Mouse (Mus musculus) neural tube, embryonic 14.5 days (tissue): ENCODE measurements around the gene Celf2. TPM values are rescaled to one million over a fixed set of nuclear protein-coding genes. Genes with fewer than 3 reads are reported as not detected.

Experiments used
- ATAC-seq: fragments of 200-750 bp; cut with Nextera tagmentation; 2 replicates; pipeline ENCODE4 v1.8.0; 2017; ENCODE audit warnings: low read depth, mild to moderate bottlenecking, moderate TSS enrichment, moderate library complexity
- H3K27ac ChIP-seq: fragments of 300-500 bp; sonication (generic); 2 replicates; pipeline ENCODE4 v1.5.1; 2014; ENCODE audit warnings: low read depth, mild to moderate bottlenecking, control low read depth, low read length, moderate library complexity, mixed read lengths
- H3K27me3 ChIP-seq: fragments of 300-500 bp; sonication (generic); 2 replicates; pipeline ENCODE4 v1.6.1; 2014; ENCODE audit warnings: low read length; ENCODE audit not compliant: control insufficient read depth, insufficient read depth
- H3K36me3 ChIP-seq: fragments of 300-500 bp; sonication (generic); 2 replicates; pipeline ENCODE4 v1.6.1; 2014; ENCODE audit warnings: low read length, mixed read lengths; ENCODE audit not compliant: control insufficient read depth, insufficient read depth
- H3K4me1 ChIP-seq: fragments of 300-500 bp; sonication (generic); 2 replicates; pipeline ENCODE4 v1.6.1; 2014; ENCODE audit warnings: low read length; ENCODE audit not compliant: control insufficient read depth, insufficient read depth
- H3K4me2 ChIP-seq: fragments of 300-500 bp; sonication (generic); 2 replicates; pipeline ENCODE4 v1.6.1; 2014; ENCODE audit warnings: mild to moderate bottlenecking, low read depth, low read length, control low read depth
- H3K4me3 ChIP-seq: fragments of 300-500 bp; sonication (generic); 2 replicates; pipeline ENCODE4 v1.5.1; 2014; ENCODE audit warnings: low read depth, low read length, control low read depth, mixed read lengths
- H3K9ac ChIP-seq: fragments of 300-500 bp; sonication (generic); replicated peaks from 2 replicates; pipeline ENCODE4 v1.6.1; 2014; ENCODE audit warnings: low read depth, mild to moderate bottlenecking, control low read depth, low read length, mixed read lengths
- H3K9me3 ChIP-seq: fragments of 300-500 bp; sonication (generic); 2 replicates; pipeline ENCODE4 v1.6.1; 2016; ENCODE audit warnings: low read length; ENCODE audit not compliant: control insufficient read depth
- WGBS: fragments of 180-500 bp; shearing (Covaris S2); extraction: QIAGEN DNeasy Blood & Tissue Kit; methylation state at CpG from one replicate; pipeline ENCODE4 v1.1.7; 2014; 5-methylcytosine and 5-hydroxymethylcytosine counted together
- polyA plus RNA-seq: library from polyadenylated mRNA; unstranded; fragments of >200 nt; fragmentation: Nextera tagmentation; extraction: Ambion mirVana; gene quantifications from 2 replicates; pipeline ENCODE4 v1.2.1, GENCODE M21; 2014

The Celf2 gene
- polyA plus RNA-seq, 1 experiment from 2014 or later = 161 TPM

DNA sequence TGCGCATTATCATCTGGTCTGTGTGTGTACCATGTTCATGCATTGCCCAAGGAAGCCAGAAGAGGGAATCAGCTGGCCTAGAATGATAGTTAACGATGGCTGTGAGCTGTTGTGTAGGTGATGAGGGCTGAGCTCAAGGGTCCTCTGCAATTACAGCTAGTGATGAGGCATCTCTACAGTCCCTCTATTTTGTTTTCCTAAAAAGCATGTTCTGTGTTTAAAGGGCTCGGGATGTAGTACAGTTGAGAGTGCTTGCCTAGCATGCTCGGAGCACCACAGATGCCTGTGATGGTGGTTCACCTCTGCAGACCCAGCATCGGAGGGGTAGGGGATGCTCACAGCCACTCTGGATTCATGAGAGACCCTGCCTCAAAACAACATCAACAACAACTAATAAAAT, 416.7 kb downstream of the Celf2 start:
- no peak overlapping the region for H3K27ac ChIP-seq
- no peak overlapping the region for H3K4me2 ChIP-seq
- no peak for ATAC-seq
- WGBS = 95% methylated on average over 5 of the region's 5 CpGs
- H3K27me3 ChIP-seq = no peaks in the 10 kb centered on the region
- no peak overlapping the region for H3K9ac ChIP-seq
- no peak overlapping the region for H3K4me3 ChIP-seq
- H3K36me3 ChIP-seq = no peaks in the 10 kb centered on the region
- H3K9me3 ChIP-seq = no peaks in the 10 kb centered on the region
- no peaks in the 10 kb centered on the region for H3K4me1 ChIP-seq

DNA sequence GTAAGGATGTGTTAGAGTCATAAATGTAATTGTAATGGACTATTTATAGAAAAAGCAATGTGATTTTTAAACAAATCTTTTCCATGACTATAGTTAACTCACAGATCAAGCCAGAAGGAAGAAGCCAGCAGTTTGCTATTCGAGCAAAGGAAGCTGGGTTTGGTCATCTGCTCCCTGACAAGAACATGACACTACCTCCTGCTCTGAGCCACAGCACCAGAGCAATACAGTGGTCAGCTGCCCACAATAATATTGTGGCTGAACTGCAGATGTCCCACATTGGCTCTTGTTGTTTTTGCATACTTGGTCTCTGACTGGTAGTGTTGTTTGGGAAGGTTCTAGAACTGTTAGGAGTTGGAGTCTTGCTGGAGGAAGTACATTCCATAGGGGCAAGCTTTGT, 418.9 kb downstream of the Celf2 start:
- no peaks in the 10 kb centered on the region for H3K9me3 ChIP-seq
- no peaks in the 10 kb centered on the region for H3K27me3 ChIP-seq
- H3K27ac ChIP-seq = no peak overlapping the region
- H3K4me2 ChIP-seq = no peak overlapping the region
- H3K4me3 ChIP-seq = no peak overlapping the region
- ATAC-seq = no peak
- no peak overlapping the region for H3K9ac ChIP-seq
- H3K36me3 ChIP-seq = no peaks in the 10 kb centered on the region
- no peaks in the 10 kb centered on the region for H3K4me1 ChIP-seq
- WGBS = 79% methylated on average over 1 of the region's 1 CpGs

DNA sequence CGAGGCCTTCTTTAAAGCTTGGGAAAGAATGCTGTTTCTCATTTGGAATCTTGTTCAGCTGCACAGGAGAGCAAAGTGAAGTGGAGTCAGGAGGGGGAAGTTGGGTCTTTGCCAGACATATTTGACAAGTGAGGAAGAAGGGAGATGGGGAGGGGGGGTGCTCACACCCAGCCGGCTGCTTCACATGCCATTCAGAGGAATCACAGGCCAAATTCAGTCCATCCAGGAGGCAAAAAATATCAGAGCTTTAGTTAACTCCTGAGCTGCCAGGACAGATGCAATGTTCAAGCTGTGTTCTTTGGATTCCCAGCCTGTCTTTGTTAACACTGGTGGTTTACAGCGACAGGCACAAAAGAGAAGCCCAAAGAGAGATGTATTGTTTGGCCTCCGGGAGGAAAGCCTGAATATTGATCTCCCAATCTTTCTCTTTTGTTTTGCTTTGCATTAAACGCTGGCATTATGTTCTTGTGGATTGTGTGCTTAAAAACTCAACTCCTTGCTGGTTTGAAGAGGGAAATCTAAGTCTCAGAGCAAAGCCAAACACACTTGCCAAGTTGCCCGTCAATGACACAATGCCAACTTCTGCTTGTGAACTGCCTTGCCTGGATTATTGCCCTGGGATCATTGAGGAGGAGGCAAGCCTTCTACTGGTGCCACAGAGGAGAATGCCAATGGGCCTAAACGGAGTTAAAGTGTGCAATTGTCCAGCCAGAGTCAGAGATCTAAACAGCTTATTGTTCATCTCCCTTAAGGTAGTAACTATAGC, 420.1 kb downstream of the Celf2 start:
- H3K36me3 ChIP-seq = no peaks in the 10 kb centered on the region
- H3K9me3 ChIP-seq = no peaks in the 10 kb centered on the region
- H3K4me2 ChIP-seq = no peak overlapping the region
- no peak overlapping the region for H3K9ac ChIP-seq
- H3K4me3 ChIP-seq = no peak overlapping the region
- H3K27me3 ChIP-seq = no peaks in the 10 kb centered on the region
- WGBS = 8% methylated on average over 7 of the region's 7 CpGs
- peak; percentile 77 for ATAC-seq
- peak overlapping the region; percentile 64 for H3K27ac ChIP-seq
- no peaks in the 10 kb centered on the region for H3K4me1 ChIP-seq

DNA sequence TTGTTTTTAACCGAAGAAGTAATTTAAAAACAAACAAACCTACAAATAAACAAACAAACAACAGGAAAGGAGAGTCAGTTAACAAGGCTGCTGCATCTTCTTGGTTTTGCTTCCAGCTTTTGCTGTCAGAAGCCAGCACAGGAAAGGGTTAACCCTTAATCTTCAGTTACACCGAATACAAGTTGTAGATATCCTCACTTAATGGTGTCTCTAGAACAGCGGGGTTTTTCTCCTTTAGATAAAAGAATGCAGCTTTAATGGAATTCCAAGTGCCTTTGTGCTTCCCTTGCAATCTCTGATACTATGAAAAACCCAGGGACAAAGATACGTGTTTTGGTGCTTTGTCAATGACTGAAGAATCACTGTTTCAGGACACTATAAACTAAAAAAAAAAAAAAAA, 420.8 kb downstream of the Celf2 start:
- Histone ChIP-seq H3K27ac (peak overlapping the region; percentile 64; the same call in 1 of the 2 replicates), H3K4me3 (no peak overlapping the region), H3K4me2 (no peak overlapping the region), H3K9ac (no peak overlapping the region), H3K9me3 (no peaks in the 10 kb centered on the region), H3K27me3 (no peaks in the 10 kb centered on the region), H3K4me1 (no peaks in the 10 kb centered on the region), H3K36me3 (no peaks in the 10 kb centered on the region)
- 24% methylated on average over 4 of the region's 4 CpGs for WGBS
- ATAC-seq = no peak

DNA sequence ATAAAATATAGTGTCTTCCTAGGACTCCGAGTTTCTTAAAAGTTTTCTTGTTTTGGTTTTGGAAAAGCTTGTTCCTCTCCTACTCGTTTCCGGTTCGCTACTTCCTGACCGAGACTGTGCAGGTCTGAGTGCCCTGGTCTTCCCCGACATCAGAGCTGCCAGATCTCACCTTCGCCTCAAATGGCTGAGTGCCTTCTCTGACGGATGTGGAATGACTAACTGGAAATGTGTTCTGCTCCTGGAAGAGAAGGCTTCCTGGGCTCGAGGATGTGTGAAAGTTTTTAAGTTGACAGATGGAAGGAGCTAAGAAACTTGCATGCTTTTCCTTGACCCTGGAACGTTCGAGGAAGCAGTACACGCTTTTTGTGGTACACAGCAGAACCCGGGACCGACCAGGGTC, 421.9 kb downstream of the Celf2 start:
- no peak for ATAC-seq
- Histone ChIP-seq H3K4me1 (no peaks in the 10 kb centered on the region), H3K27ac (no peak overlapping the region), H3K4me3 (no peak overlapping the region), H3K4me2 (no peak overlapping the region), H3K36me3 (no peaks in the 10 kb centered on the region), H3K9me3 (no peaks in the 10 kb centered on the region), H3K27me3 (no peaks in the 10 kb centered on the region), H3K9ac (no peak overlapping the region)
- WGBS = 82% methylated on average over 14 of the region's 14 CpGs

DNA sequence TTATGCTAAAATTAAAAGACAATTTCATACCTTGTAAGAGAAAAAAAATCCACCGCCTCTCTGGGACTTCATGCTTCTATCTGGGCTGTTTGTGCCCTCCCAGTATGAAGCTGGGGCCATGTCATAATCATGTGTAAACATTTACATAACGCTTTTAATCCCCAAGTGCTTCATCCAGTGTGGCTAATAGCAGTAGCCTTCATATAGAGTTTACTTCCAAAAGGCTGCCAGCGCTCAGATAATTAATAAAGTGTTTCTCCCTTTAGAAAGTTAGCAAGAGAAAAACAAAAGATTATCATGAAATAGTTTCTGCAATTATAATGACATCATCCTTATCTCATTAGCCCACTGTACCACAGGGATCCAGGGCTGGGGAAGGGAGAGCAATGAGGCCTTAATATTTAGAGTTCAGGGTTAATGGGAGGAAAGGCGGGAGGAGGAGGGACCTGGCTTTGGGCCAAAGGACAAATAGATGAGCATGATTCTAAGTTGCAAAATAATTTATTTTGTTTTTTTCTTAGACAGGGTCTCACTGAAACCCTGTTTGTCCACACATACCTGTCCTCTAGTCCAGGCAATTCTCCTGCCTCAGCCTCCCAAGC, 425.8 kb downstream of the Celf2 start:
- Histone ChIP-seq H3K9ac (no peak overlapping the region), H3K27me3 (no peaks in the 10 kb centered on the region), H3K9me3 (no peaks in the 10 kb centered on the region), H3K36me3 (no peaks in the 10 kb centered on the region), H3K27ac (no peak overlapping the region), H3K4me2 (no peak overlapping the region), H3K4me3 (no peak overlapping the region), H3K4me1 (no peaks in the 10 kb centered on the region; the same call in 1 of the 2 replicates)
- ATAC-seq = no peak
- 76% methylated on average over 4 of the region's 4 CpGs for WGBS

DNA sequence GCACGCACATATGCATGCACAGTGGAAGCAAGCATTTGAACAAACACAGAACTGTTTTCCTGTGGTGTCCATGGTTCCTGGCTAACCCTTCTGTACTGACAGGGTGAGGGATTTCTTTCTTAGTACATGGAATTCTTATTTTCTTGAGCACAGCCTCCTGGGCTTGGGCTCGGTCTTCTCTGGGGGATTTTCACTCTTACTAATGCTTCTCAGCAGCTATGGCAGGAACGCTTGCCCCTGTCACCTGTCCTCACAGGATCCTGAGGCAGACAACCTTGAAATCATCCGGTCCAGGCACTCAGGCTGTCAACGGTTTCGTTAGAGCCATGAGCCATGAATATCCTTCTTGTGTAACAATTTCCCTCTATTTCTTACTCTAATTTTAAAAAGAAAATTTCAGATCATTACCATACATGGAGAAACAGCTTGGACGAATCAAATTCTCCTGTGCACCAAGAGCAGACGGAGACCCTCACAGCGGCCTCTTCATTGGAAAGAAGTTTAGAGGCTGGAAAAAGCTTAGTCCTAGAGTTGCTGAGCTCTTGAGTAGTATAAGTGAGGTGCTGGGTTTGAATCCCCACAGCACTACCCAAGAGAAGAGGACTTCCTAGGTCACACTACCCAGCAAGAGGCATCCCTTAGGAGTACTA, 426.9 kb downstream of the Celf2 start:
- H3K4me2 ChIP-seq = no peak overlapping the region
- no peaks in the 10 kb centered on the region; the same call in 1 of the 2 replicates for H3K4me1 ChIP-seq
- no peak overlapping the region for H3K9ac ChIP-seq
- 89% methylated on average over 9 of the region's 9 CpGs for WGBS
- no peak overlapping the region for H3K4me3 ChIP-seq
- H3K9me3 ChIP-seq = 0 out of 2 replicates have a peak, but pooled peaks cover under 1% of the 10 kb centered on the region
- no peak overlapping the region for H3K27ac ChIP-seq
- ATAC-seq = no peak
- no peaks in the 10 kb centered on the region for H3K36me3 ChIP-seq
- no peaks in the 10 kb centered on the region for H3K27me3 ChIP-seq

DNA sequence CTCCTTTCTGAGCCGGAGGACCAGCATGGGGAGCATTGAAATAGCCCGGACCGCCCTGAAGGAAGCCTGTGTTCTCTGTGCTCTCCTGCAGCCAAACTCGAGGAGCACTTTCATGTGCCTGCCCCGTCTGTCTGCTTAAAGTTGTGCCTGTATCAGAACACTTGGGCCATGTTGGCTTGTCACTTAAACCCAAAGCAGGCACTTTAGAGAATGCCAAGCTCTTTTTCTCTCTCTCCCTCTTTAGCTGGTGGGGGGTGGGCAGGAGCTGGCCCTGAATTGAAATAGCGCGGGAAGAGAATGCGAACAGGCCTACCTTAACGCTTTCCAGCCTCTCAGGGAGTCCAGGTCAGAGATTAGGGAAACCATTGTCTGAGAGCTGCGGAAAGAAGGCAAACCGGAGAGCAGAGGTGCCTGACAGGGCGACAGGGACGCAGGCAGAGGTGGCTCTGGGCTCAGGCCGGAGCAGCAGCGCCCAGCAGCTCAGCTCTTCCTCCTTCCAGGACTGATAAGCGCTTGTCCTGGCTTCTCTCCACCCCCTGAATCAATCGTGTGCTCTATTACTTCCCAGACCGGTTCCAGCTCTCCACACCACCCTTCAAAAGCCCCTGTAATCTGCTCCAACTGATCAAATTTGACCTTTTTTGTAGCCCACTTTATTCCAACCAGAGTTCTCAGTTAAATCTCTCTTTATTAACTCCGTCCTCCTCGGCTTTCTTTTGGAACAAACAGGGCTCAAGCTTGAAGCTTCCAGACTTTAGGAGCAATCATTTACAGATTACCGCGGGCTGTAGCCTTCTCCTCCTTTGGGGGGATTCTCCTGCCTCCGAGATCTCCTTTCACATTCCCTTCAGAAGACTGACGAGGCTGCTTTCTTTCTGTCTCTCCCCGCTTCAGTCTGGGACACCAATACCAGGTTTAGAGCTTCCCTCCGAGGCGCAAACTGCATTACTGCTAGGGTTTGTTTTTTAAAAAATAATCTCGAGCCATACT, 428.3 kb downstream of the Celf2 start:
- peak overlapping the region; percentile 36 for H3K4me2 ChIP-seq
- no peak overlapping the region for H3K27ac ChIP-seq
- 0 out of 2 replicates have a peak, but pooled peaks cover 3% of the 10 kb centered on the region for H3K9me3 ChIP-seq
- 10% methylated on average over 28 of the region's 28 CpGs for WGBS
- H3K4me3 ChIP-seq = 0 out of 2 replicates have a peak overlapping the region, but pooled peaks have one; percentile 14
- no peaks in the 10 kb centered on the region; the same call in 1 of the 2 replicates for H3K4me1 ChIP-seq
- H3K27me3 ChIP-seq = no peaks in the 10 kb centered on the region
- H3K36me3 ChIP-seq = no peaks in the 10 kb centered on the region
- peak overlapping the region; percentile 44 for H3K9ac ChIP-seq
- peak; percentile 52; the same call in 1 of the 2 replicates for ATAC-seq
